Mouse (Mus musculus) embryonic facial prominence, embryonic 13.5 days (tissue): ENCODE results near the gene Armc5. TPM values are rescaled to one million over a fixed set of nuclear protein-coding genes. Genes with fewer than 3 reads are reported as not detected.

Experiments
- ATAC-seq: fragments of 200-750 bp; cut with Nextera tagmentation; 2 replicates; pipeline ENCODE4 v1.8.0; 2017; ENCODE audit warnings: low read depth; ENCODE audit not compliant: insufficient number of reproducible peaks, insufficient read depth, low FRiP score, low TSS enrichment
- H3K27ac ChIP-seq: fragments of 300-500 bp; sonication (generic); 2 replicates; pipeline ENCODE4 v1.5.1; 2015; ENCODE audit warnings: moderate library complexity, mild to moderate bottlenecking, inconsistent platforms
- H3K27me3 ChIP-seq: fragments of 300-500 bp; sonication (generic); 2 replicates; pipeline ENCODE4 v1.6.1; 2015; ENCODE audit warnings: mild to moderate bottlenecking, inconsistent platforms
- H3K36me3 ChIP-seq: fragments of 300-500 bp; sonication (generic); 2 replicates; pipeline ENCODE4 v1.6.1; 2015; ENCODE audit warnings: mild to moderate bottlenecking, inconsistent platforms
- H3K4me1 ChIP-seq: fragments of 300-500 bp; sonication (generic); 2 replicates; pipeline ENCODE4 v1.6.1; 2015; ENCODE audit warnings: inconsistent platforms
- H3K4me2 ChIP-seq: fragments of 300-500 bp; sonication (generic); 2 replicates; pipeline ENCODE4 v1.6.1; 2015; ENCODE audit warnings: moderate library complexity, mild to moderate bottlenecking, inconsistent platforms
- H3K4me3 ChIP-seq: fragments of 300-500 bp; sonication (generic); 2 replicates; pipeline ENCODE4 v1.5.1; 2015; ENCODE audit warnings: mild to moderate bottlenecking, inconsistent platforms
- H3K9ac ChIP-seq: fragments of 300-500 bp; sonication (generic); 2 replicates; pipeline ENCODE4 v1.6.1; 2015; ENCODE audit warnings: mild to moderate bottlenecking, inconsistent platforms
- H3K9me3 ChIP-seq: fragments of 300-500 bp; sonication (generic); 2 replicates; pipeline ENCODE4 v1.6.1; 2016; ENCODE audit warnings: inconsistent platforms
- WGBS: fragments of 180-500 bp; shearing (Covaris S2); methylation state at CpG from one replicate; pipeline ENCODE4 v1.1.7; 2015; ENCODE audit warnings: mixed read lengths; 5-methylcytosine and 5-hydroxymethylcytosine counted together
- polyA plus RNA-seq: library from polyadenylated mRNA; unstranded; fragments of >200 nt; fragmentation: Nextera tagmentation; extraction: Ambion mirVana; gene quantifications from 2 replicates; pipeline ENCODE4 v1.2.1, GENCODE M21; 2015

The Armc5 gene
- polyA plus RNA-seq = 16.3 and 17.7 TPM in 2 replicates

- Histone ChIP-seq H3K9me3 (no peaks in the 10 kb centered on the region), H3K4me2 (peak within 1 kb of the TSS; percentile 64), H3K4me1 (peaks cover 26% of the 10 kb centered on the region), H3K36me3 (peaks cover 39% of the 10 kb centered on the region), H3K9ac (peak within 1 kb of the TSS; percentile 83), H3K27me3 (no peaks in the 10 kb centered on the region), H3K27ac (peak within 1 kb of the TSS; percentile 99), H3K4me3 (peak within 1 kb of the TSS; percentile 72)
- WGBS = 26% methylated on average over 37 of the region's 37 CpGs
- no peak for ATAC-seq
Observed at GRCm38 (mm10) chr7:128236856-128237592, at the start of gene Armc5. Armc5 (plus strand) TSS chr7:128237342.

- H3K27ac ChIP-seq = no peak overlapping the region
- no peak overlapping the region for H3K4me2 ChIP-seq
- no peaks in the 10 kb centered on the region; the same call in 1 of the 2 replicates for H3K27me3 ChIP-seq
- no peak overlapping the region for H3K4me3 ChIP-seq
- H3K4me1 ChIP-seq = peaks cover 5% of the 10 kb centered on the region; the same call in 1 of the 2 replicates
- WGBS = 86% methylated on average over 9 of the region's 9 CpGs
- no peaks in the 10 kb centered on the region for H3K36me3 ChIP-seq
- H3K9ac ChIP-seq = no peak overlapping the region
- no peaks in the 10 kb centered on the region for H3K9me3 ChIP-seq
- ATAC-seq = no peak
Observed at GRCm38 (mm10) chr7:128201607-128202006, 35.5 kb upstream of the Armc5 start.

- no peaks in the 10 kb centered on the region for H3K36me3 ChIP-seq
- H3K9me3 ChIP-seq = no peaks in the 10 kb centered on the region
- no peak for ATAC-seq
- H3K4me3 ChIP-seq = no peak overlapping the region
- H3K9ac ChIP-seq = no peak overlapping the region
- 88% methylated on average over 9 of the region's 9 CpGs for WGBS
- no peak overlapping the region for H3K27ac ChIP-seq
- H3K4me2 ChIP-seq = no peak overlapping the region
- no peaks in the 10 kb centered on the region; the same call in 1 of the 2 replicates for H3K27me3 ChIP-seq
- peaks cover 5% of the 10 kb centered on the region; the same call in 1 of the 2 replicates for H3K4me1 ChIP-seq
Observed at GRCm38 (mm10) chr7:128203071-128203470, 34.1 kb upstream of the Armc5 start.

- Histone ChIP-seq H3K9me3 (no peaks in the 10 kb centered on the region), H3K27ac (no peak overlapping the region), H3K36me3 (no peaks in the 10 kb centered on the region), H3K4me3 (no peak overlapping the region), H3K9ac (no peak overlapping the region), H3K4me2 (no peak overlapping the region), H3K4me1 (peaks cover 5% of the 10 kb centered on the region; the same call in 1 of the 2 replicates), H3K27me3 (no peaks in the 10 kb centered on the region; the same call in 1 of the 2 replicates)
- ATAC-seq = no peak
- WGBS = 87% methylated on average over 8 of the region's 8 CpGs
Observed at GRCm38 (mm10) chr7:128204179-128204578, 33.0 kb upstream of the Armc5 start.

GRCm38 (mm10) chr7:128205695-128206094, 31.4 kb upstream of the Armc5 start:
- H3K4me3 ChIP-seq = no peak overlapping the region
- H3K4me1 ChIP-seq = peaks cover 5% of the 10 kb centered on the region; the same call in 1 of the 2 replicates
- H3K9ac ChIP-seq = no peak overlapping the region
- no peaks in the 10 kb centered on the region for H3K36me3 ChIP-seq
- 79% methylated on average over 18 of the region's 18 CpGs for WGBS
- H3K4me2 ChIP-seq = no peak overlapping the region
- H3K27me3 ChIP-seq = no peaks in the 10 kb centered on the region; the same call in 1 of the 2 replicates
- ATAC-seq = no peak
- H3K27ac ChIP-seq = no peak overlapping the region
- no peaks in the 10 kb centered on the region for H3K9me3 ChIP-seq

- Histone ChIP-seq H3K4me1 (peaks cover 5% of the 10 kb centered on the region; the same call in 1 of the 2 replicates), H3K4me3 (no peak within 1 kb of the TSS), H3K9me3 (no peaks in the 10 kb centered on the region), H3K9ac (no peak within 1 kb of the TSS), H3K27ac (no peak within 1 kb of the TSS), H3K27me3 (no peaks in the 10 kb centered on the region; the same call in 1 of the 2 replicates), H3K4me2 (no peak within 1 kb of the TSS), H3K36me3 (no peaks in the 10 kb centered on the region)
- WGBS = 86% methylated on average over 6 of the region's 6 CpGs
- no peak for ATAC-seq
Observed at GRCm38 (mm10) chr7:128206152-128206551, 31.0 kb upstream of the Armc5 start, which contains the start of gene Cox6a2. Cox6a2 (minus strand) TSS chr7:128206387.

GRCm38 (mm10) chr7:128208187-128208586, 29.0 kb upstream of the Armc5 start:
- Histone ChIP-seq H3K9me3 (no peaks in the 10 kb centered on the region), H3K36me3 (no peaks in the 10 kb centered on the region), H3K4me1 (peaks cover 5% of the 10 kb centered on the region; the same call in 1 of the 2 replicates), H3K4me3 (no peak overlapping the region), H3K27ac (no peak overlapping the region), H3K27me3 (no peaks in the 10 kb centered on the region; the same call in 1 of the 2 replicates), H3K4me2 (no peak overlapping the region), H3K9ac (no peak overlapping the region)
- no peak for ATAC-seq
- 7% methylated on average over 4 of the region's 4 CpGs for WGBS

- Histone ChIP-seq H3K27me3 (no peaks in the 10 kb centered on the region; the same call in 1 of the 2 replicates), H3K36me3 (no peaks in the 10 kb centered on the region), H3K4me3 (no peak overlapping the region), H3K4me1 (peaks cover 3% of the 10 kb centered on the region; the same call in 1 of the 2 replicates), H3K27ac (no peak overlapping the region), H3K9ac (no peak overlapping the region), H3K4me2 (no peak overlapping the region), H3K9me3 (no peaks in the 10 kb centered on the region)
- no peak for ATAC-seq
- 47% methylated on average over 3 of the region's 3 CpGs for WGBS
Observed at GRCm38 (mm10) chr7:128209826-128210225, 27.3 kb upstream of the Armc5 start.

- H3K4me2 ChIP-seq = no peak overlapping the region
- no peak overlapping the region for H3K4me3 ChIP-seq
- H3K27me3 ChIP-seq = no peaks in the 10 kb centered on the region
- H3K36me3 ChIP-seq = no peaks in the 10 kb centered on the region
- no peak overlapping the region for H3K27ac ChIP-seq
- no peaks in the 10 kb centered on the region for H3K9me3 ChIP-seq
- 78% methylated on average over 4 of the region's 4 CpGs for WGBS
- no peak overlapping the region for H3K9ac ChIP-seq
- no peak for ATAC-seq
- H3K4me1 ChIP-seq = no peaks in the 10 kb centered on the region
Observed at GRCm38 (mm10) chr7:128219952-128220351, 17.2 kb upstream of the Armc5 start.

- H3K9ac ChIP-seq = no peak overlapping the region
- H3K4me2 ChIP-seq = no peak overlapping the region
- no peaks in the 10 kb centered on the region for H3K36me3 ChIP-seq
- H3K27me3 ChIP-seq = no peaks in the 10 kb centered on the region
- no peaks in the 10 kb centered on the region for H3K4me1 ChIP-seq
- ATAC-seq = no peak
- no peaks in the 10 kb centered on the region for H3K9me3 ChIP-seq
- no peak overlapping the region for H3K4me3 ChIP-seq
- H3K27ac ChIP-seq = no peak overlapping the region
- WGBS = 84% methylated on average over 3 of the region's 3 CpGs
Observed at GRCm38 (mm10) chr7:128220936-128221335, 16.2 kb upstream of the Armc5 start.

- H3K36me3 ChIP-seq = peaks cover 14% of the 10 kb centered on the region; the same call in 1 of the 2 replicates
- ATAC-seq = no peak
- H3K27ac ChIP-seq = no peak overlapping the region
- peaks cover 11% of the 10 kb centered on the region; the same call in 1 of the 2 replicates for H3K4me1 ChIP-seq
- H3K4me2 ChIP-seq = no peak overlapping the region
- 42% methylated on average over 8 of the region's 8 CpGs for WGBS
- no peaks in the 10 kb centered on the region for H3K9me3 ChIP-seq
- H3K27me3 ChIP-seq = no peaks in the 10 kb centered on the region
- no peak overlapping the region for H3K9ac ChIP-seq
- no peak overlapping the region for H3K4me3 ChIP-seq
Observed at GRCm38 (mm10) chr7:128231741-128232140, 5.4 kb upstream of the Armc5 start.

- Histone ChIP-seq H3K27ac (no peak overlapping the region), H3K4me1 (peaks cover 22% of the 10 kb centered on the region), H3K36me3 (peaks cover 17% of the 10 kb centered on the region; the same call in 1 of the 2 replicates), H3K27me3 (no peaks in the 10 kb centered on the region), H3K4me2 (no peak overlapping the region), H3K4me3 (no peak overlapping the region), H3K9ac (no peak overlapping the region), H3K9me3 (no peaks in the 10 kb centered on the region)
- WGBS = 90% methylated on average over 2 of the region's 2 CpGs
- ATAC-seq = no peak
Observed at GRCm38 (mm10) chr7:128234796-128235195, 2.3 kb upstream of the Armc5 start.
